Mouse (Mus musculus): Measurements from ENCODE around the gene Gm28047. TPM values are rescaled to one million over a fixed set of nuclear protein-coding genes. Genes with fewer than 3 reads are reported as not detected.

The Gm28047 gene
- total RNA-seq, 2 experiments from 2014 or later, result 1.6 TPM; not detected in 1

- intact Hi-C loops (cut with DNase I), result no loop called here
- DNase-seq, result no peak
These were observed 105.4 kb downstream of the Gm28047 start for GRCm38 (mm10) chr15:102519211-102520141.

- DNase-seq, result no peak
- intact Hi-C loops (cut with DNase I), result no loop called here
These were observed 106.0 kb downstream of the Gm28047 start for GRCm38 (mm10) chr15:102518859-102519201.

- peak; percentile 99 to 100 for DNase-seq
- intact Hi-C loops (cut with DNase I), result no loop called here
These were observed 106.7 kb downstream of the Gm28047 start, which contains the start of gene Tarbp2 for GRCm38 (mm10) chr15:102517976-102518858. Gene Tarbp2 (plus strand): TSS chr15:102518192.

- intact Hi-C loops (cut with DNase I), result no loop called here
- DNase-seq, result no peak
These were observed 107.3 kb downstream of the Gm28047 start for GRCm38 (mm10) chr15:102517631-102517975.

GRCm38 (mm10) chr15:102516728-102517404 lies 108.0 kb downstream of the Gm28047 start, which contains the start of gene Map3k12:
Gene Map3k12 (minus strand): TSS chr15:102517064.
- intact Hi-C loops (cut with DNase I), result no loop called here
- DNase-seq, result peak; percentile 59 to 77

GRCm38 (mm10) chr15:102516293-102516692 lies 108.6 kb downstream of the Gm28047 start:
- no peak for DNase-seq
- intact Hi-C loops (cut with DNase I), result no loop called here

- DNase-seq, result no peak
- intact Hi-C loops (cut with DNase I), result no loop called here
These were observed 109.1 kb downstream of the Gm28047 start for GRCm38 (mm10) chr15:102515791-102516190.

GRCm38 (mm10) chr15:102515261-102515660 lies 109.6 kb downstream of the Gm28047 start:
- intact Hi-C loops (cut with DNase I), result no loop called here
- no peak for DNase-seq

- intact Hi-C loops (cut with DNase I), result loop anchor here (5.0 kb wide), 1 partner anchor 36 kb away; no protein-coding TSS in a partner anchor
- no peak for DNase-seq
These were observed 111.9 kb downstream of the Gm28047 start for GRCm38 (mm10) chr15:102513004-102513403.

GRCm38 (mm10) chr15:102512471-102512870 lies 112.4 kb downstream of the Gm28047 start:
- intact Hi-C loops (cut with DNase I), result loop anchor here (5.0 kb wide), 1 partner anchor 35 kb away; no protein-coding TSS in a partner anchor
- DNase-seq, result no peak

- intact Hi-C loops (cut with DNase I), result loop anchor here (5.0 kb wide), 1 partner anchor 35 kb away; no protein-coding TSS in a partner anchor
- no peak for DNase-seq
These were observed 112.9 kb downstream of the Gm28047 start for GRCm38 (mm10) chr15:102512010-102512409.

GRCm38 (mm10) chr15:102511285-102511833 lies 113.5 kb downstream of the Gm28047 start:
- no peak for DNase-seq
- intact Hi-C loops (cut with DNase I), result loop anchor here (5.0 kb wide), 1 partner anchor 34 kb away; no protein-coding TSS in a partner anchor

GRCm38 (mm10) chr15:102510590-102511284 lies 114.1 kb downstream of the Gm28047 start:
- peak; percentile 66 to 68 for DNase-seq
- intact Hi-C loops (cut with DNase I), result loop anchor here (5.0 kb wide), 1 partner anchor 33 kb away; no protein-coding TSS in a partner anchor

GRCm38 (mm10) chr15:102510110-102510509 lies 114.8 kb downstream of the Gm28047 start:
- intact Hi-C loops (cut with DNase I), result loop anchor here (5.0 kb wide), 1 partner anchor 33 kb away; no protein-coding TSS in a partner anchor
- no peak for DNase-seq

GRCm38 (mm10) chr15:102508336-102508735 lies 116.5 kb downstream of the Gm28047 start:
- intact Hi-C loops (cut with DNase I), result no loop called here
- no peak for DNase-seq

- intact Hi-C loops (cut with DNase I), result no loop called here
- no peak for DNase-seq
These were observed 117.3 kb downstream of the Gm28047 start for GRCm38 (mm10) chr15:102507561-102507960.

GRCm38 (mm10) chr15:102506864-102507263 lies 118.0 kb downstream of the Gm28047 start:
- intact Hi-C loops (cut with DNase I), result no loop called here
- no peak for DNase-seq

- intact Hi-C loops (cut with DNase I), result no loop called here
These were observed 118.4 kb downstream of the Gm28047 start for GRCm38 (mm10) chr15:102506464-102506830.

GRCm38 (mm10) chr15:102505770-102506463 lies 119.0 kb downstream of the Gm28047 start:
- intact Hi-C loops (cut with DNase I), result no loop called here
- no peak for DNase-seq

More at GRCm38 (mm10) chr15:102506464-102506830, 118.4 kb downstream of the Gm28047 start:
- no peak for DNase-seq

All from gastrocnemius, postnatal 36 days (tissue).